Mouse (Mus musculus) right cerebral cortex, postnatal 14 days (tissue): ENCODE measurements around the gene Gcnt4.

Experiments
- DNase-seq: peaks from one replicate; pipeline ENCODE4 v3.0.0; 2022

Gcnt4 gene

DNA sequence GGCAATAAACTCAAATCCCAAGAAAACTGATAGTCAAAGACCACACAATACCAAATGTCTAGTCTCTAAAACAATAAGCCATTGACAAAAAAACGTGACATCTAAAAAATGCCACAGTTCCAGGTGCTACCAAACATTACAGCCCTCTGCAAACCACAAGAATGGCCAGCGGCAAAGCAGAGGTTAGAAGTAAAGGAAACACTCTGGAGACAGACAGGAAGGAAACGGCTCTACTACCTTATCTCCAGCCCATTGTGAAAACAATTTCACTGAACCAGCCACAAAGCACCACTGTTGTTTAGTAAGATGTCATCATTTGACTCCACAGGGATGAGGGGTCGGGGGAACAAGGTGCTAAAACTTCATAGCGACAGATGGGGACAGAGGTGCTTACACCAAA is 70.8 kb downstream of the Gcnt4 start:
- DNase-seq, result no peak

GRCm38 (mm10) chr13:96997080-96997479 is 72.6 kb downstream of the Gcnt4 start:
- no peak for DNase-seq
